Mouse (Mus musculus) kidney, adult 11 months (tissue): Measurements from ENCODE around the gene Hcn4.

Source experiments
- DNase-seq: peaks from one replicate; pipeline ENCODE4 v3.0.0; 2022

Gene Hcn4

GRCm38 (mm10) chr9:58823139-58823917, at the start of gene Hcn4:
TSS of gene Hcn4 (plus strand) at chr9:58823412.
- DNase-seq = no peak

- no peak for DNase-seq
Observed at GRCm38 (mm10) chr9:58774761-58775160, 48.5 kb upstream of the Hcn4 start.

- DNase-seq = no peak
Observed at GRCm38 (mm10) chr9:58775363-58775762, 47.8 kb upstream of the Hcn4 start.

- DNase-seq = no peak
Observed at GRCm38 (mm10) chr9:58789476-58789875, 33.7 kb upstream of the Hcn4 start.

GRCm38 (mm10) chr9:58798155-58798554, 25.1 kb upstream of the Hcn4 start:
- DNase-seq = no peak

- no peak for DNase-seq
Observed at GRCm38 (mm10) chr9:58801441-58801840, 21.8 kb upstream of the Hcn4 start.

- DNase-seq = no peak
Observed at GRCm38 (mm10) chr9:58802294-58802693, 20.9 kb upstream of the Hcn4 start.

GRCm38 (mm10) chr9:58802802-58803201, 20.4 kb upstream of the Hcn4 start:
- no peak for DNase-seq

- DNase-seq = peak; percentile 38
Observed at GRCm38 (mm10) chr9:58805601-58806318, 17.5 kb upstream of the Hcn4 start.

- DNase-seq = no peak
Observed at GRCm38 (mm10) chr9:58811171-58811570, 12.0 kb upstream of the Hcn4 start.

- DNase-seq = no peak
Observed at GRCm38 (mm10) chr9:58815552-58816260, 7.5 kb upstream of the Hcn4 start.

GRCm38 (mm10) chr9:58816458-58816857, 6.8 kb upstream of the Hcn4 start:
- DNase-seq = no peak

- DNase-seq = no peak
Observed at GRCm38 (mm10) chr9:58817676-58818075, 5.5 kb upstream of the Hcn4 start.

GRCm38 (mm10) chr9:58822431-58823091, 651 bp upstream of the Hcn4 start:
- DNase-seq = peak; percentile 40

- no peak for DNase-seq
Observed at GRCm38 (mm10) chr9:58823918-58824215, 655 bp downstream of the Hcn4 start.

GRCm38 (mm10) chr9:58829627-58830026, 6.4 kb downstream of the Hcn4 start:
- no peak for DNase-seq

- peak; percentile 61 for DNase-seq
Observed at GRCm38 (mm10) chr9:58832939-58833338, 9.7 kb downstream of the Hcn4 start.

- DNase-seq = no peak
Observed at GRCm38 (mm10) chr9:58837174-58837573, 14.0 kb downstream of the Hcn4 start.

- DNase-seq = no peak
Observed at GRCm38 (mm10) chr9:58838504-58838903, 15.3 kb downstream of the Hcn4 start.

- peak; percentile 28 for DNase-seq
Observed at GRCm38 (mm10) chr9:58841655-58842054, 18.4 kb downstream of the Hcn4 start.

GRCm38 (mm10) chr9:58844597-58844996, 21.4 kb downstream of the Hcn4 start:
- no peak for DNase-seq

- DNase-seq = no peak
Observed at GRCm38 (mm10) chr9:58847008-58847407, 23.8 kb downstream of the Hcn4 start.

GRCm38 (mm10) chr9:58847676-58848075, 24.5 kb downstream of the Hcn4 start:
- no peak for DNase-seq
